Mouse (Mus musculus): Measurements from ENCODE around the gene Rbp2. TPM values are rescaled to one million over a fixed set of nuclear protein-coding genes. Genes with fewer than 3 reads are reported as not detected.

Rbp2 gene
- not detected for total RNA-seq (2023)

GRCm38 (mm10) chr9:98485815-98486214 lies at the start of gene Rbp2:
TSS of gene Rbp2 (plus strand) at chr9:98486115.

Other genes starting within 250 kb of the Rbp2 start
- 6.2 TPM for gene Nmnat3, start 198.7 kb upstream of the Rbp2 start, total RNA-seq (2023)
- gene Rbp1, start 63.2 kb upstream of the Rbp2 start, total RNA-seq (2023): 0.35 TPM
- gene Copb2, start 77.6 kb downstream of the Rbp2 start, total RNA-seq (2023): 79.8 TPM
- gene Mrps22, start 115.5 kb downstream of the Rbp2 start, total RNA-seq (2023): 18.8 TPM

Data from CD4-positive naive resting alpha-beta T cell, adult 57 days (primary cell).